Mouse (Mus musculus) hindbrain, embryonic 15.5 days (tissue): ENCODE measurements around the gene Gsdmc3. TPM values are rescaled to one million over a fixed set of nuclear protein-coding genes. Genes with fewer than 3 reads are reported as not detected.
"Not testable (repeated sequence)": the region's sequence is repeated elsewhere in the genome, so short reads cannot be mapped to it uniquely, and the experiment has no call there.

Source experiments
- ATAC-seq: fragments of 200-750 bp; cut with Nextera tagmentation; 2 replicates; pipeline ENCODE4 v1.8.0; 2017; ENCODE audit warnings: low read depth, moderate number of reproducible peaks, moderate TSS enrichment; ENCODE audit not compliant: low FRiP score
- H3K27ac ChIP-seq: fragments of 300-500 bp; sonication (generic); replicated peaks from 2 replicates; pipeline ENCODE4 v1.5.1; 2015; ENCODE audit warnings: mild to moderate bottlenecking, inconsistent platforms
- H3K27me3 ChIP-seq: fragments of 300-500 bp; sonication (generic); 2 replicates; pipeline ENCODE4 v1.6.1; 2015; ENCODE audit warnings: control low read depth, inconsistent platforms
- H3K36me3 ChIP-seq: fragments of 300-500 bp; sonication (generic); 2 replicates; pipeline ENCODE4 v1.6.1; 2015; ENCODE audit warnings: control low read depth, inconsistent platforms
- H3K4me1 ChIP-seq: fragments of 300-500 bp; sonication (generic); replicated peaks from 2 replicates; pipeline ENCODE4 v1.6.1; 2015; ENCODE audit warnings: control low read depth, inconsistent platforms
- H3K4me2 ChIP-seq: fragments of 300-500 bp; sonication (generic); 2 replicates; pipeline ENCODE4 v1.6.1; 2015; ENCODE audit warnings: moderate library complexity, mild to moderate bottlenecking, inconsistent platforms
- H3K4me3 ChIP-seq: fragments of 300-500 bp; sonication (generic); 2 replicates; pipeline ENCODE4 v1.5.1; 2015; ENCODE audit warnings: mild to moderate bottlenecking, inconsistent platforms
- H3K9ac ChIP-seq: fragments of 300-500 bp; sonication (generic); 2 replicates; pipeline ENCODE4 v1.6.1; 2015; ENCODE audit warnings: inconsistent platforms
- H3K9me3 ChIP-seq: fragments of 300-500 bp; sonication (generic); 2 replicates; pipeline ENCODE4 v1.6.1; 2016; ENCODE audit warnings: control low read depth, inconsistent platforms
- WGBS: fragments of 180-500 bp; shearing (Covaris S2); methylation state at CpG from one replicate; pipeline ENCODE4 v1.1.7; 2015; 5-methylcytosine and 5-hydroxymethylcytosine counted together
- polyA plus RNA-seq: library from polyadenylated mRNA; unstranded; fragments of >200 nt; fragmentation: Nextera tagmentation; extraction: Ambion mirVana; gene quantifications from 2 replicates; pipeline ENCODE4 v1.2.1, GENCODE M21; 2015

The Gsdmc3 gene
- polyA plus RNA-seq, result not detected in 2 replicates

DNA sequence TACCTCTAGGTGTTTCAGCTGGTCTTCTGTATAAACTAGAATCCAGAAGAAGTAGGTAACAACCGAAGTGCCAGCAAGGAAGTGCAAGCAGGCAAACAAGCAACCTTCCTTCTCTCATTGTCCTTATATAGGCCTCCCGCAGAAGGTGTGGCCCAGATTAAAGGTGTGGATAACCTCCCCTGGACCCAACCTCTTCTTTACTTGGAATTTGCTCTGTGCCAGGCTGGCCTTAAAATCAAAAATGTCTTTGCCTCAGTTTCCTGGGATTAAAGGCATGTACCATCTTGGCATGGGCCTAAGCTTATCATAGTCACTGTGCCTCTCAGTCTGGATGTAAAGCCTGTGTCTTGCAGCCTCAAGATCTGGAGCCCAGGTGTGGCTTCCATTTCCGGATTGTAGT lies at the start of gene Gsdmc3:
Gene Gsdmc3 (minus strand): TSS at position 101 of the 400 bp plus-strand sequence.
- not testable (repeated sequence) for H3K9ac ChIP-seq, H3K4me3 ChIP-seq, ATAC-seq, H3K4me1 ChIP-seq, H3K36me3 ChIP-seq, H3K27ac ChIP-seq, H3K4me2 ChIP-seq, H3K9me3 ChIP-seq, H3K27me3 ChIP-seq
- WGBS, result 91% methylated on average over 1 of the region's 3 CpGs

DNA sequence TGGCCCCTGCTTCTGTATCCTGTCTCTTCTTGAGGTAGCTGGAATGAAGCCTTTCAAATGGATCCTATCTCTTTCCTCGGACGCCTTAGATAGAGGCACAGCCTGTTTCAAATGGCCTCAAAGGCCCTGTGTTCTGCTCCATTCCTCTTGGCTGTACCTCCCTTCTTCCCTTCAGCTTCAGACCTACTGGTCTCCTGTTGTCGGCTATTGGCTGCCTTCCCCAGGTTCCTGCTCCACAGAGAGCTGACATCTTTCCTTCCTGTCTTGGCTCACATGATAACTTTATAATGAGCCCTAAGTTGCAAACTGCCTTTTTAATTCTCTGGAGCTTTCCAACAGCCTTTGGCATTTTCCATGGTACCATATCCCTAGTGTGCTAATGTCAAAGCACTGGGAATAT lies 47.8 kb upstream of the Gsdmc3 start:
- no peaks in the 10 kb centered on the region for H3K4me1 ChIP-seq
- no peak overlapping the region for H3K27ac ChIP-seq
- H3K4me2 ChIP-seq, result no peak overlapping the region
- H3K9me3 ChIP-seq, result no peaks in the 10 kb centered on the region
- H3K36me3 ChIP-seq, result peaks cover 18% of the 10 kb centered on the region
- no peak overlapping the region for H3K4me3 ChIP-seq
- no peak for ATAC-seq
- WGBS, result 87% methylated on average over 3 of the region's 3 CpGs
- no peak overlapping the region for H3K9ac ChIP-seq
- no peaks in the 10 kb centered on the region for H3K27me3 ChIP-seq

DNA sequence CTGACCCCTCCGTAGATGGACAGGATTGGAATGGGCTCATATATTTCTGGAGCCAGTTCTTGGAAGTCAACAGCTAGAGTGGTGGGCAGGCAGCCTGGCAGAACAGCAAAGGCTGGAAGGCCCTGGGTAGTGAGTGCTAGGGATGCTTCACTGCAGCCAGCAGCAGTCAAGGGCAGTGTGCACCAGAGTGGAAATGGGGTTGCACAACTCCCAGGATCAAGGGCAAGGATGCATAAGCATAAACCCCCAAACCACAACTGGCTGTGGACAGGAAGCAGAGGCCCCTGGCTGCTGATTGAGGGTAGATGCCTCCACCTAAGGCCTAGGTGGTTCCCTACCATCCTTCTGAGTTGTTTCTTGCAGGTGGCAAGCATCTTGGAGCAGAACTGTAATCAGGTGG lies 46.1 kb upstream of the Gsdmc3 start:
- no peak overlapping the region for H3K4me3 ChIP-seq
- no peaks in the 10 kb centered on the region for H3K27me3 ChIP-seq
- H3K4me2 ChIP-seq, result no peak overlapping the region
- 78% methylated on average over 1 of the region's 1 CpGs for WGBS
- no peaks in the 10 kb centered on the region for H3K9me3 ChIP-seq
- H3K36me3 ChIP-seq, result peaks cover 8% of the 10 kb centered on the region; the same call in 1 of the 2 replicates
- no peak for ATAC-seq
- no peak overlapping the region for H3K9ac ChIP-seq
- no peak overlapping the region for H3K27ac ChIP-seq
- H3K4me1 ChIP-seq, result no peaks in the 10 kb centered on the region

DNA sequence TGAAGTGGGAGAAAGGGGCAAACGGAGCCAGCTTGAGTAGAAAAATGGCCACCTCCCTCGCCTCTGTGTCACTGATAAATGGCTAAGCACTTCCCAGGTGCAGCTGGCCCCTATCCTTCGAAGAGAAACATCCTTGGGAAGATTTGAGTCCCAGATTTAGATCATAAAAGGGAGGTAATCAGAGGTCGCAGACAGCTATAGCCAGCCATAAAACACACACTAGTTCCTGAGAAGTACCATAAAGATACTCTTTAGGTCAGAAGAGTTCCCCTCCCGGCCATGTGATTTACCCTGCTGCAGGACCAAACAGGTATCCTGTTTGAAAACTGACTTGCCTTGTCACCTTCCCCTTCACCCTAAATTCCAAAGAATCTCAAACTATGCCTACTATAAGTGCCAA lies 43.3 kb upstream of the Gsdmc3 start:
- not testable (repeated sequence) for H3K27ac ChIP-seq, H3K9me3 ChIP-seq, H3K4me2 ChIP-seq, ATAC-seq, H3K27me3 ChIP-seq, H3K9ac ChIP-seq, H3K36me3 ChIP-seq, H3K4me3 ChIP-seq, H3K4me1 ChIP-seq
- WGBS, result 94% methylated on average over 2 of the region's 5 CpGs

DNA sequence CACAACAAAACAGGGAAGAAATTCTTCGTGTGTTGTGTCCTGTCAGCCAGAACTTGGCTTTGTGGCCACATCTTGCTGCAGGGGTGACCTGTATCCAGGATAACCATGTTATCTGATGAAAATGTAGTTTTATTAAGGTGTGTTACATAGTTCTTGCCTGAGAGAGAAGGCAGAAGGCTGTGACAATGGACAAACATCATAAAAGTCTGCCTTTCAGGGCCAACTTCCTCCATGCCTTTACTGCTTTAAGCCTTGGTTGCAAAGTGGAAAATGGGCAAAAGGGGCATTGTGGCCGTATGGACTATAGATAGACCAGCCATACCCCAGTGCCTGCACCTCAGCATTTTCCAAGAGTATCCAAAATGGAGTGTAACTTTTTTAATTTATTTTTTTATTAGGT lies 41.4 kb upstream of the Gsdmc3 start:
- not testable (repeated sequence) for H3K9ac ChIP-seq, ATAC-seq, H3K4me3 ChIP-seq, H3K27me3 ChIP-seq, H3K36me3 ChIP-seq, H3K9me3 ChIP-seq, H3K4me1 ChIP-seq, H3K27ac ChIP-seq, H3K4me2 ChIP-seq
- WGBS, result 85% methylated on average over 2 of the region's 2 CpGs

DNA sequence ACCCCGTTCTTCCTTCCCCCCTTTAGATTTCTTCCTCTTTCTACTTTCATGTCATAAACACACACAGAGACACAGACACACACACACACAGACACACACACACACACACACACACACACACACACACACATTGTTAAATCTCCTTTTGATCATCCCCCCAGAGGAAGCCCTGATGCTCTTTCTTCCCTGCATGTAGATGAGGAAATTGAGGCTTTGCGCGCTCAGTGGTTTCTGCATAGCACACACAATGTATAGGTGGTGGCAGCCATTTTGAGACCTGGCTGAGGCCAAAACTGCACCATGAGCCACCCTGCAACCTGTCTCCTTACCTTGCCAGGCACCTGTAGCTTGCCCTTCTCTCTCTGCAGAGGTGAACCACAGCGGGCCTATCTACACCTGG lies 38.2 kb upstream of the Gsdmc3 start:
- not testable (repeated sequence) for H3K27me3 ChIP-seq, ATAC-seq, H3K4me3 ChIP-seq, H3K9me3 ChIP-seq, H3K9ac ChIP-seq, H3K36me3 ChIP-seq, H3K27ac ChIP-seq, H3K4me2 ChIP-seq, H3K4me1 ChIP-seq
- 92% methylated on average over 4 of the region's 4 CpGs for WGBS

DNA sequence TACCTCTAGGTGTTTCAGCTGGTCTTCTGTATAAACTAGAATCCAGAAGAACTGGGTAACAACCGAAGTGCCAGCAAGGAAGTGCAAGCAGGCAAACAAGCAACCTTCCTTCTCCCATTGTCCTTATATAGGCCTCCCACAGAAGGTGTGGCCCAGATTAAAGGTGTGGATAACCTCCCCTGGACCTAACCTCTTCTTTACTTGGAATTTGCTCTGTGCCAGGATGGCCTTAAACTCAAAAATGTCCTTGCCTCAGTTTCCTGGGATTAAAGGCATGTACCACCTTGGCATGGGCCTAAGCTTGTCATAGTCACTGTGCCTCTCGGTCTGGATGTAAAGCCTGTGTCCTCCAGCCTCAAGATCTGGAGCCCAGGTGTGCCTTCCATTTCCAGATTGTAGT lies 33.8 kb upstream of the Gsdmc3 start, which contains the start of gene Gsdmc4:
Gene Gsdmc4 (minus strand): TSS at position 101 of the 400 bp plus-strand sequence.
- H3K4me3 ChIP-seq, H3K4me1 ChIP-seq, H3K9me3 ChIP-seq, H3K4me2 ChIP-seq, H3K36me3 ChIP-seq, H3K9ac ChIP-seq, H3K27me3 ChIP-seq, H3K27ac ChIP-seq, ATAC-seq: not testable (repeated sequence)
- WGBS, result 84% methylated on average over 2 of the region's 2 CpGs

DNA sequence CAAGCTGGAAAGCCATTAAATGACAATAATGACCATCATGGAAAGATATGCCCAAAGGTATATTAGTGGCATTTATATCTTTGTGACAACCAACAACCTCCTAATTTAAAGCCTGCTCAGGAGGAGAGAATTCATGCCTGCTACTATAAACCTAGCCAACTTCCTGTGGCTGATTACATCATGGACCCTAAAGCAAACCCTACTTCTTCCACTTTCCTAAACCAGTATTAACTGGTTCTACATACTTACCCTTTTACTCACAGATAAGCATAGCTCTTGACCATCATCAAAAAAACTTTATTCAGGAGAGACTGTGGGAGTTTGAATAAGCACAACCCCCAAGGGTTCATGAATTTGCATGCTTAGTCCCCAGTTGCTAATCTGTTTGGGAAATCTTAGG lies 31.5 kb upstream of the Gsdmc3 start:
- H3K27ac ChIP-seq, H3K36me3 ChIP-seq, H3K9ac ChIP-seq, H3K4me3 ChIP-seq, ATAC-seq, H3K9me3 ChIP-seq, H3K27me3 ChIP-seq, H3K4me1 ChIP-seq, H3K4me2 ChIP-seq: not testable (repeated sequence)

DNA sequence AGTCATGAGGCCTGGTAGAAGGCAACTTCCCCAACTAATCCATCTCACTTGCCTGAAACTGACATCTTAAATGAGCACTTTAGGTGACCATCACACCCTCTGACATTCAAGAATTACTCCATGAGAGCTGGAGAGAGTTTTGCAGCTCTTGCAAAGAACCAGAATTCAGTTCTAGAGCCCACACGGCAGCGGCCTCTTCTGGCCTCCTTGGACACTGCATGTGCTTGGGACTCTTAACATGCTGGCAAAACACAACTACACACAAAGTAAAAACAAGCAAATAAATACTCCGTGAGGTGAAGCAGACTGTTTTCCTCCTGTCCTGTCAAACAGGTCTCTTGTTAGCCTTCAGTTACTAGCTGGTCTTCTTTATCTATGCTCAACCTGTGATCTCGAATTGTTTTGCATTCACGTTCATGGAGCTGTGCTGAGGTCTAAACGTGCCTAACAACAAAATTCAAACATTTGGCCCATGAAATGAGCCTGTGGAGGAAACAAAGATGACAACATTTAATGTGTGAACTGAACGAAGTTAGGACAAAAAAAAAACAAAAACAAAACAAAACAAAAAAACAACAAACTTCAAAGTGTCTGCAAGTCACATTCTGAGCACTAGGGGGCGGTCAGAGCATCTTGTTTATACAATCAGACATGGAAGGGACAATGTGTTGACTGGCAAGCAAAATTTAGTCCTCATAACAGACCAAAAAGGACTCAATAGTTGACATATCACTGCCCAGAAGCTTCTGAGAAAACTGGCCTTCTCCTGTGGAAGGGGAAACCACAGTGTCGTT lies 17.4 kb upstream of the Gsdmc3 start:
- not testable (repeated sequence) for H3K36me3 ChIP-seq, H3K4me1 ChIP-seq, H3K4me2 ChIP-seq, H3K27ac ChIP-seq, H3K27me3 ChIP-seq, H3K9me3 ChIP-seq, H3K9ac ChIP-seq, ATAC-seq, H3K4me3 ChIP-seq
- WGBS, result 44% methylated on average over 9 of the region's 9 CpGs

DNA sequence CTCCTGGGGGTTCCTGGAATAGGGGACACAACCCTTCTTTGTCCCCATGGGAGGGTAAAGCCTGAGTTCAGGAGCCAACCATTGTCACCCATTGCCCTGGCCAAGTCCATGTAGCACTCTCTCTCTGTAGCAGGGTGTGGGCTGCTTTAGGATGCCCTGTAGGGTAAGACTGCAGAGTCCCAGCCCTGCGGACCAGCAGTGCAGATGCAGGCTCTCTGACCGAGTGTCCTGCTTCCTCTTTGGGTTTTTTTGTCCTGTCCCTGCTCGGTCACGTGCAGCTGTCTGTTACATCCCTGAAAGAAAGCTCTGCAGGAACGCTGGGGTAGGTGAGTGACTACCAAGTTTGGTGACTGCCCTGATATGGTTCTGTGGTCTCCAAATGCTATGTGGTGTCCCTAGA lies 10.1 kb upstream of the Gsdmc3 start:
- H3K27me3 ChIP-seq, H3K4me1 ChIP-seq, H3K9me3 ChIP-seq, H3K4me3 ChIP-seq, H3K27ac ChIP-seq, H3K36me3 ChIP-seq, H3K4me2 ChIP-seq, H3K9ac ChIP-seq, ATAC-seq: not testable (repeated sequence)
- WGBS, result 78% methylated on average over 5 of the region's 5 CpGs

DNA sequence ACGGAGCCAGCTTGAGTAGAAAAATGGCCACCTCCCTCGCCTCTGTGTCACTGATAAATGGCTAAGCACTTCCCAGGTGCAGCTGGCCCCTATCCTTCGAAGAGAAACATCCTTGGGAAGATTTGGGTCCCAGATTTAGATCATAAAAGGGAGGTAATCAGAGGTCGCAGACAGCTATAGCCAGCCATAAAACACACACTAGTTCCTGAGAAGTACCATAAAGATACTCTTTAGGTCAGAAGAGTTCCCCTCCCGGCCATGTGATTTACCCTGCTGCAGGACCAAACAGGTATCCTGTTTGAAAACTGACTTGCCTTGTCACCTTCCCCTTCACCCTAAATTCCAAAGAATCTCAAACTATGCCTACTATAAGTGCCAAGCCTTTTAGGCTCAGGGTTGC lies 9.6 kb upstream of the Gsdmc3 start:
- not testable (repeated sequence) for ATAC-seq, H3K9ac ChIP-seq, H3K36me3 ChIP-seq, H3K4me3 ChIP-seq, H3K4me2 ChIP-seq, H3K27me3 ChIP-seq, H3K4me1 ChIP-seq, H3K9me3 ChIP-seq, H3K27ac ChIP-seq
- no CpG with 5 or more reads among the region's 5 CpGs for WGBS

DNA sequence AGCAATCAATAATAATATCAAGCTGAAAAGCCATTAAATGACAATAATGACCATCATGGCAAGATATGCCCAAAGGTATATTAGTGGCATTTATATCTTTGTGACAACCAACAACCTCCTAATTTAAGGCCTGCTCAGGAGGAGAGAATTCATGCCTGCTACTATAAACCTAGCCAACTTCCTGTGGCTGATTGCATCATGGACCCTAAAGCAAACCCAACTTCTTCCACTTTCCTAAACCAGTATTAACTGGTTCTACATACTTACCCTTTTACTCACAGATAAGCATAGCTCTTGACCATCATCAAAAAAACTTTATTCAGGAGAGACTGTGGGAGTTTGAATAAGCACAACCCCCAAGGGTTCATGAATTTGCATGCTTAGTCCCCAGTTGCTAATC lies 2.2 kb downstream of the Gsdmc3 start:
- H3K36me3 ChIP-seq, ATAC-seq, H3K9me3 ChIP-seq, H3K27me3 ChIP-seq, H3K4me1 ChIP-seq, H3K4me3 ChIP-seq, H3K27ac ChIP-seq, H3K9ac ChIP-seq, H3K4me2 ChIP-seq: not testable (repeated sequence)

DNA sequence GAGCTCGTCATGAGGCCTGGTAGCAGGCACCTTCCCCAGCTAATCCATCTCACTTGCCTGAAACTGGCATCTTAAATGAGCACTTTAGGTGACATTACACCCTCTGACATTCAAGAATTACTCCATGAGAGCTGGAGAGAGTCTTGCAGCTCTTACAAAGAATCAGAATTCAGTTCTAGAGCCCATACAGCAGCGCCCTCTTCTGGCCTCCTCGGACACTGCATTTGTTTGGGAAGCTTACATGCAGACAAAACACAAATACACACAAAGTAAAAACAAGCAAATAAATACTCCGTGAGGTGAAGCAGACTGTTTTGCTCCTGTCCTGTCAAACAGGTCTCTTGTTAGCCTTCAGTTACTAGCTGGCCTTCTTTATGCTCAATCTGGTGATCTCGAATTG lies 16.4 kb downstream of the Gsdmc3 start:
- not testable (repeated sequence) for H3K9ac ChIP-seq, H3K4me2 ChIP-seq, H3K27me3 ChIP-seq, H3K4me1 ChIP-seq, H3K27ac ChIP-seq, ATAC-seq, H3K36me3 ChIP-seq, H3K9me3 ChIP-seq, H3K4me3 ChIP-seq
- WGBS, result 48% methylated on average over 5 of the region's 5 CpGs
